Mouse (Mus musculus): ENCODE data around the gene Gtf3a. TPM values are rescaled to one million over a fixed set of nuclear protein-coding genes. Genes with fewer than 3 reads are reported as not detected.

Gene Gtf3a
- 35.6 TPM for polyA plus RNA-seq (2015; fragmentation: Illumina TruSeq; extraction: RNeasy Lipid Tissue Mini Kit (QIAGEN cat#74804); ENCODE audit: insufficient read depth, low replicate concordance)

DNA sequence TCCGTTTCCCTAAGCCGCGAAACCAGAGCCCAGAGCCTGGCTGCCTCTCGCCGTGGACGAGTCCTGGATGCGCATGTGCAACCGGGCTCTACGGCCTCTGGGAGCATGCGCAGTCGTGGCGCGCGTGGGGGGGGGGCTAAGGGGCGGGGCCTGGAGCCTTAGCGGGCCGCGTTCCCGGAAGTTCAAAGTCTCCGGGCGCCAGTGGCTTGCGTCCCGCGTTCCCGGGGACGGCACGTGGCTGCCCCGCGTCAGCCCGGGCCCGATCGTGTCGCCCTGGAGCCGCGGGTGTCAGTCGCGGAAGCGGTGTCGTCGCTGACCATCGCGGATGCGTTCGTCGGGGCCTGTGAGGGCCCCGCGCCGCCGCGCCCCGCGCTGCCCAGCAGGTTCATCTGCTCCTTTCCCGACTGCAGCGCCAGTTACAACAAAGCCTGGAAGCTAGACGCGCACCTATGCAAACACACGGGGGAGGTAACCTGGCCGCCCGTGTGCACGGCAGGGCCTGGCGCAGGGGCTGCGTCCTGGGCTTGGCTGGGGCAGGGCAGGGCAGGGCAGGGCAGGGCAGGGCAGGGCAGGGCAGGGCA is at the start of gene Gtf3a:
Gene Gtf3a (plus strand): TSS at position 150 of the 581 bp plus-strand sequence.

DNA sequence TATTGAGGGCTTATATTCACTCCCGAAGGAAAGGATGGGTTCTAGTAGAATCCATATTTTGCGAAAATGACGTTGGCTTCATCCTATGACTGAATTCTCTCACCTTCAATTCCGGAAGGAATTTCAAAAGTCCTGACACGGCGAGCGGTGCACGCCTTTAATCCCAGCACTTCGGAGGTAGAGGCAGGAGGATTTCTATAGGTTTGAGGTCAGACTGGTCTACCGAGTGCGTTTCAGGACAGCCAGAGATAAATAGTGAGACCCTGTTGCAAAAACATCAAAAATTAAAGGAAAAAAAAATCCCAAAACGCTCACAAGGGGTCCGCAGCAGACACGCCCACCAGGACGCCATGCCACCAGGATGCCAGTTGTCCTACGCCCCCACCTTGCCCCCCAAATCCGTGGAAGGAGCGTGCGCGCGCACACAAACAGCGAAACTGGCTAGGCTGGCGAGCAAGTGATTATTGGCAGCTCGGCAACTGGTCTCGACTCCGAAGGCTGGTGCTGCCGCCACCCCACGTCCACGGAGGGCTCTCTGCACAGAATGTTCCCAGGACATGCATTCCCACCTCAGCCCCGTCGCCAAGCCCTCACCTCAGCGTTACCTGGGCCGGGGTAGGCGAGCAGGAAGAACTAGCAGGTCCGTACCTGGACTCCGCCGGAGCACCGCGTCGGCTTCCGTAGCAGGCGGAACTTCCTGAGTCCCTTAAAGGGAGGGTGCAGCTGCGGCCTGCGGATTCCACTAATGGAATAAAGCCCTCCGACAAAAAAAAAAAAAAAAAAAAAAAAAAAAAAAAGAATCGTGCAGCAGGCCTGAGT is 14.9 kb downstream of the Gtf3a start, which contains the start of gene Mtif3:
Gene Mtif3 (minus strand): TSS at position 683 of the 819 bp plus-strand sequence.

Other genes starting within 250 kb of the Gtf3a start
- gene Usp12, start 153.7 kb upstream of the Gtf3a start, polyA plus RNA-seq (2015; fragmentation: Illumina TruSeq; extraction: RNeasy Lipid Tissue Mini Kit (QIAGEN cat#74804); ENCODE audit: insufficient read depth, low replicate concordance), result 86.1 TPM
- gene Rpl21, start 115.8 kb upstream of the Gtf3a start, polyA plus RNA-seq (2015; fragmentation: Illumina TruSeq; extraction: RNeasy Lipid Tissue Mini Kit (QIAGEN cat#74804); ENCODE audit: insufficient read depth, low replicate concordance), result 2,463 TPM
- 12.7 TPM for gene Rasl11a, start 103.6 kb upstream of the Gtf3a start, polyA plus RNA-seq (2015; fragmentation: Illumina TruSeq; extraction: RNeasy Lipid Tissue Mini Kit (QIAGEN cat#74804); ENCODE audit: insufficient read depth, low replicate concordance)
- gene Mtif3, start 15.1 kb downstream of the Gtf3a start, polyA plus RNA-seq (2015; fragmentation: Illumina TruSeq; extraction: RNeasy Lipid Tissue Mini Kit (QIAGEN cat#74804); ENCODE audit: insufficient read depth, low replicate concordance), result 36.5 TPM
- 12.1 TPM for gene Lnx2, start 127.9 kb downstream of the Gtf3a start, polyA plus RNA-seq (2015; fragmentation: Illumina TruSeq; extraction: RNeasy Lipid Tissue Mini Kit (QIAGEN cat#74804); ENCODE audit: insufficient read depth, low replicate concordance)
- 135 TPM for gene Polr1d, start 128.4 kb downstream of the Gtf3a start, polyA plus RNA-seq (2015; fragmentation: Illumina TruSeq; extraction: RNeasy Lipid Tissue Mini Kit (QIAGEN cat#74804); ENCODE audit: insufficient read depth, low replicate concordance)
- gene Gsx1, start 240.0 kb downstream of the Gtf3a start, polyA plus RNA-seq (2015; fragmentation: Illumina TruSeq; extraction: RNeasy Lipid Tissue Mini Kit (QIAGEN cat#74804); ENCODE audit: insufficient read depth, low replicate concordance), result not detected

All from spleen, adult 10 weeks (tissue).